Mouse (Mus musculus) erythroblast, embryonic 14.5 days (primary cell): ENCODE results near the gene Gtsf1. TPM values are rescaled to one million over a fixed set of nuclear protein-coding genes. Genes with fewer than 3 reads are reported as not detected.

ENCODE experiments used
- H3K27me3 ChIP-seq: 2 replicates; pipeline ENCODE4 v1.6.1; 2012; ENCODE audit warnings: inconsistent platforms; ENCODE audit not compliant: control insufficient read depth
- H3K36me3 ChIP-seq: 2 replicates; pipeline ENCODE4 v1.6.1; 2012; ENCODE audit warnings: mild to moderate bottlenecking, inconsistent platforms; ENCODE audit not compliant: control insufficient read depth
- H3K4me1 ChIP-seq: 2 replicates; pipeline ENCODE4 v1.6.1; 2012; ENCODE audit warnings: inconsistent platforms; ENCODE audit not compliant: control insufficient read depth
- H3K4me3 ChIP-seq: replicated peaks from 2 replicates; pipeline ENCODE3; 2012; ENCODE audit warnings: moderate library complexity, mild to moderate bottlenecking, inconsistent platforms
- H3K9me3 ChIP-seq: 2 replicates; pipeline ENCODE4 v1.6.1; 2012; ENCODE audit warnings: low read length, inconsistent platforms, mixed read lengths; ENCODE audit not compliant: control insufficient read depth
- GATA1 ChIP-seq: IDR thresholded peaks from 2 replicates; pipeline ENCODE4 v1.6.1; 2012; ENCODE audit warnings: low read length, inconsistent platforms, mixed read lengths
- TAL1 ChIP-seq: IDR thresholded peaks from 3 replicates; pipeline ENCODE4 v1.6.1; 2012; ENCODE audit warnings: low read length, inconsistent platforms, mixed read lengths
- polyA plus RNA-seq: library from polyadenylated mRNA; stranded (reverse); fragments of >175 nt; gene quantifications from 2 replicates; pipeline ENCODE4 v1.2.3, GENCODE M21; 2012

Gtsf1 gene
- not detected in 2 replicates for polyA plus RNA-seq

DNA sequence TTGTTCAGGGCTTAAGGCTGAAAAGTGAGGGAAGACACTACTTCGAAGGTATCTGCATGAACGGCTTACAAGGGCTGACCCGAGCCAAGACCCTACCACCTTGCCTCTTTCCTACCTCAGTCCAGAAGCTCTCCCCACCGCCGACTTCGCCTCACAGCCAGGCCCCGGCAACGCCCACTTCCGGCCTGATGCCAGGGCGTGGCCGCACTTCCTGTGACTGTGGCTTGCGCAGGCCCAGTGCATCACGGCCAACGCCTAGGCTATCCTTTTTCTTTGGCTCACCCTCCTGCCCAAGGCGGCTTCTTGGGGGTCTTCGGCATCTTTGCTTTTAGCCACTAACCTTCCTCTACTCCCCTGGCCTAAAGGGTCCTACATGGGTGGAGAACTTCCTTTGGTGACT, at the start of gene Gtsf1:
Gene Gtsf1 (minus strand): TSS at position 230 of the 400 bp plus-strand sequence.
- Histone ChIP-seq H3K27me3 (no peaks in the 10 kb centered on the region), H3K4me3 (no peak within 1 kb of the TSS), H3K9me3 (peaks cover 2% of the 10 kb centered on the region; the same call in 1 of the 2 replicates), H3K36me3 (no peaks in the 10 kb centered on the region), H3K4me1 (peaks cover 2% of the 10 kb centered on the region; the same call in 1 of the 2 replicates)
- TF ChIP-seq TAL1 (no peak), GATA1 (no peak)

DNA sequence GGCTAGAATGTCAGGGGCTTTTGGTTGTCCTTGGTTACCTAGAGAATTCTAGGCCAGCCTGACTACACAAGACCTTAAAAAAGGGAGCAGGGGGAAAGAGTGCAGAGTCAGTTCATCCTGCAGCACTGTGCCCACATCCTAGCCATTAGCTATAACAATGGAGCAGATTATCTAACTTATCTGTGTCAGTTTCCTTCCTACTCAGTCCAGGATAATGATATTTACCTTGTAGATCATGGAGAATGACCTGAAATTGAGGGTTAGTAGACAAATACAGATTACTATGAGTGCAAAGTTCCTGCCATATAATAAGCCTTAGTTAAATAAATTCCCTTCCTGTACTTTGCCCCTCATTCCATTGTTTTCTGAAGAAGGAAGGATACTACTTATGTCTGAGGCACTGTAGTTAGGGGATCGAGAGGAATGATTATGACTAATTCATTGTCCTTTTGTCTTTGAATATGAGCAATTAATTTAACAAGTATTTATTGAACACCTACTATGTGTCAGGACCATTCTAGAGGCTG, 48.9 kb upstream of the Gtsf1 start:
- H3K9me3 ChIP-seq = no peaks in the 10 kb centered on the region
- TF ChIP-seq GATA1 (no peak), TAL1 (no peak)
- H3K27me3 ChIP-seq = no peaks in the 10 kb centered on the region
- H3K4me1 ChIP-seq = no peaks in the 10 kb centered on the region
- no peaks in the 10 kb centered on the region for H3K36me3 ChIP-seq
- no peak overlapping the region for H3K4me3 ChIP-seq

DNA sequence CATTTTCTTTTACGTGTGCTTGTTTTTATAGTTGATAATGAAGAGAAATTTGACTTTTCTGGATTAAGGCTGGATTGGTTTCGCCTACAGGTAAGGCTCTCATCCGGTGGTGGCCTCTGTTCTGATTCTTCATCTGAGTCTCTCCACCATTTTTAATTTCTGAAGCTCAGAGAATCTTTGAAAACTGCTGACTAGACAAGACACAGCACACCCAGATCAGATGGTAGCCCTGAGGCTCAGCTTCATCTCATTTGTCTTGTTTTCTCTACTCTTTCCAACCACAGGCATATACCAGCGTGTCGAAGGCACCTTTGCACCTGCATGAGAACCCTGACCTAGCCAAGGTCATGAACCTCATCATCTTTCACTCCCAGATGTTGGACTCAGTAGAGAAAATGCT, 43.5 kb upstream of the Gtsf1 start:
- no peaks in the 10 kb centered on the region for H3K36me3 ChIP-seq

DNA sequence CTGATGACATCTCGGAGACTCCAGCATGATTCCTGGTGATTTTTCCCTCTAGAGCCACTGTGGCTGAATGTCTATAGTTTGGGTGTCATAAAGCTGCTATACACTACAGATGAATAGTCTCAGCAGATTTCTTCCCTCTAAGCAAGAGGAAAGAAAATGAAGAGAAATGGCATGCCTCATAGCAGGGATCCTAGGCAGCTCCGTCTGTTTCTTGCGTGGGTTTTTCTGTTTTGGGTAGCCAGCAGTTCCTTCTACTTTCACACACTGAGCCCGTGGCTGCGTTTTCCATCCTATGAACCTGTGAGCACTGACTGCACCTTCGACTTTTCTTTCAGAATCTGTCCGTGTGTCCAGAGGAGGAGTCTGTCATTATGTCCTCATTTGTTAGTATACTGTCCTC, 42.9 kb upstream of the Gtsf1 start:
- TF ChIP-seq TAL1 (no peak), GATA1 (no peak)
- no peaks in the 10 kb centered on the region for H3K9me3 ChIP-seq
- H3K4me3 ChIP-seq = no peak overlapping the region
- no peaks in the 10 kb centered on the region for H3K36me3 ChIP-seq
- H3K27me3 ChIP-seq = no peaks in the 10 kb centered on the region
- no peaks in the 10 kb centered on the region for H3K4me1 ChIP-seq

More for the DNA sequence above, 43.5 kb upstream of the Gtsf1 start:
- Histone ChIP-seq H3K4me3 (no peak overlapping the region), H3K27me3 (no peaks in the 10 kb centered on the region), H3K4me1 (no peaks in the 10 kb centered on the region), H3K9me3 (no peaks in the 10 kb centered on the region)
- TF ChIP-seq TAL1 = no peak
- TF ChIP-seq GATA1 = no peak

DNA sequence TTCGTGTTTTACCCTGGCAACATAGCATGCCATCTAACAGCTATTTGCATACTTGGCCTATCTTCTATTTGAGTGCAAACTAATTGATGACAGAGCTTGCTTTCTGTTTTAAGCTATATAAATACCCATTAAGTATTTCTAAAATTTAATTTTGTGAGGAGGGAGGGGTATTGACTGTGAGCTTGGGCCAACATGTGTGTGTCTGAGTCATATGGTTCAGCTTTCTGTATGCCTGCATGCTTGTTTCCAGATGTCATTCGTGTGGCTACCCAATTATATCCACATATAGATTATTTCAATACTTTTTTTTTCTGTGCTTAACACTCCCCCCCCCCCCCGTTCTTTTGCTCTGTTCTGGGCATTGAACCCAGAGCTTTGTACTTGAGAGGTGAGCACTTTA, 42.0 kb upstream of the Gtsf1 start:
- Histone ChIP-seq H3K9me3 (no peaks in the 10 kb centered on the region), H3K36me3 (no peaks in the 10 kb centered on the region), H3K27me3 (no peaks in the 10 kb centered on the region), H3K4me3 (no peak overlapping the region), H3K4me1 (no peaks in the 10 kb centered on the region)
- TF ChIP-seq TAL1 (no peak), GATA1 (no peak)

DNA sequence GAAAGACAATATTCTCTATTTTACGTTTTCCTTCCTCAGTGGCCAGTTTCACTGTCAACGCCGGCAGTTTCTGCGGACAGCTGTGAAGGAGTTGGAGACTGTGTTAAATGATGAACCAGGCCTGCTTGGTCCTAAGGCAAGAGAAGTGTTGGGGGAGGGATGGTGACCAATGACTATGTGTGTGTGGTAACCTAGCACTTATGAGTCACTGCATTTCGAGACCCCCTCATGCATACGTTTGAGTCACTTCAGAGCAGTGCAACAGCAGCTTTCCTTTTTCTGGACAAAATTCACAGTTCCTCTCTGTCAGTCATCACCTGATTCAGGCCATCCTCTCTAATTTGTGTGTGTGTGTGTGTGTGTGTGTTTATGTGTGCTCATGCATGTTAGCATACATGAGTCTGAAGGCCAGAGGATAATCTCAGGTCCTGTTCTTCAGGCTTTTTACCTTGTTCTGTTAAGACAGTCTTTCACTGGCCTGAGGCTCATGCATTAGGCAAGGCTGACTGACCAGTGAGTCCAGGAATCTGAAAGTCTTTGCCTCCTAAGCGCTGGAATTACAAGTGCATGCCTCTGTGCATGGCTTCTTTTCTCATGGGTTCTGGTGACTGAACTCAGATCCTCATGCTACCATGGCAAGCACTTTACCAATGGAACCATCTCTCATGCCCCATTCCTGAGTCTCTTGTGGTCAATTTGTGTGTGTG, 41.4 kb upstream of the Gtsf1 start:
- no peaks in the 10 kb centered on the region for H3K27me3 ChIP-seq

DNA sequence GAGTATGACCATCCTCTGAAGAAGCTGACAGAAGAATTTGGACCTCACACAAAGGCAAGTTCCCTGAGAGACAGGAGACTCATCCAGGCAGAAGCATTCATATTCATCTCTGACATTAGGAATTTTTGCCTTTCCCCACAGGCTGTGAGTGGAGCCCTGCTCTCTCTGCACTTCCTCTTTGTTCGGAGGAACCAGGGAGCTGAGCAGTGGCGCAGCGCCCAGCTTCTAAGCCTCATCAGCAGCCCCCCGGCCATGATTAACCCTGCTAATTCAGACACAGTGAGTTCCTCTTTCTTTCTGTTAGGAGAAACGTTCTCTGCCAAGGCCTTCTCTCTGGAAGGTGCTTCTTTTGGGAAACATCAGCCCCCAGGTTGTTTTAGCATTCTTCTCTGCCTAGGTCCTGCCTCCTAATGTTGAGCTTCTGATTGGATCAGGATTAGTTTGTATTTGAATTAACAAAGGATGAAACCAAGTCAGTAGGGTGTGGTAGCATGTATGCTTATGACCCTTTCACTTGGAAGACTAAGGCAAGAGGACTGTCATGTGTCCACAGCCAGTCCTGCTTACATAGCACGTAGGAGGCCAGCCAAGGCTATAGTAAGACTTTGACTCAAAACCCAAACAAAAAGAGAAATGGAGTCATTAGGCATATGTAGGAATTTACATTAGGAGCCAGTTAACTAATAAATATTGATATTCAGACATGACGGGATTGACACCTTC, 32.4 kb upstream of the Gtsf1 start:
- TF ChIP-seq TAL1 (no peak), GATA1 (no peak)
- H3K27me3 ChIP-seq = no peaks in the 10 kb centered on the region
- no peak overlapping the region for H3K4me3 ChIP-seq
- no peaks in the 10 kb centered on the region for H3K36me3 ChIP-seq
- H3K9me3 ChIP-seq = no peaks in the 10 kb centered on the region
- H3K4me1 ChIP-seq = no peaks in the 10 kb centered on the region

More for the DNA sequence above, 41.4 kb upstream of the Gtsf1 start:
- TF ChIP-seq TAL1 (no peak), GATA1 (no peak)
- Histone ChIP-seq H3K9me3 (no peaks in the 10 kb centered on the region), H3K4me1 (no peaks in the 10 kb centered on the region), H3K4me3 (no peak overlapping the region), H3K36me3 (no peaks in the 10 kb centered on the region)

DNA sequence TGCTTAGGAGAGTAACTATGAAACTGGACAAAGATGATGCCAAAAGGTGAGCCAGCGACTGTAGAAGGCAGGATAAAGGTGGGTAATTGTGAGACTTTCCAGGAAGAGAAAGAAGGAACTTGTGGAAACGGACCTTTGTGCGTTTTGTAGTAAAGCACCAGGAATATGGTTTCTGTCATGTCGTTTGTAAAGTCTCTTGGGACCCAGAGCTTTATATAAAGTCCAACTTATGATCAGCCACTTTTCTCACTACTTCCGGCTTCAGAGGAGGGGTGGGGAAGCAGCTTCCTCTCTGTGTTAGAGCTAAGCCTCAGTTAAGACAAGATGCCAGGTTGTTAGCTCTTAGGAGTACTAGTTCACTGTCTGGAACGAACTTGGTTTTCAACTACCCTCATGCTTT, 24.2 kb upstream of the Gtsf1 start:
- Histone ChIP-seq H3K27me3 (no peaks in the 10 kb centered on the region), H3K36me3 (no peaks in the 10 kb centered on the region), H3K4me3 (no peak overlapping the region), H3K9me3 (no peaks in the 10 kb centered on the region), H3K4me1 (no peaks in the 10 kb centered on the region; the same call in 1 of the 2 replicates)
- no peak for TF ChIP-seq GATA1
- TF ChIP-seq TAL1 = no peak

DNA sequence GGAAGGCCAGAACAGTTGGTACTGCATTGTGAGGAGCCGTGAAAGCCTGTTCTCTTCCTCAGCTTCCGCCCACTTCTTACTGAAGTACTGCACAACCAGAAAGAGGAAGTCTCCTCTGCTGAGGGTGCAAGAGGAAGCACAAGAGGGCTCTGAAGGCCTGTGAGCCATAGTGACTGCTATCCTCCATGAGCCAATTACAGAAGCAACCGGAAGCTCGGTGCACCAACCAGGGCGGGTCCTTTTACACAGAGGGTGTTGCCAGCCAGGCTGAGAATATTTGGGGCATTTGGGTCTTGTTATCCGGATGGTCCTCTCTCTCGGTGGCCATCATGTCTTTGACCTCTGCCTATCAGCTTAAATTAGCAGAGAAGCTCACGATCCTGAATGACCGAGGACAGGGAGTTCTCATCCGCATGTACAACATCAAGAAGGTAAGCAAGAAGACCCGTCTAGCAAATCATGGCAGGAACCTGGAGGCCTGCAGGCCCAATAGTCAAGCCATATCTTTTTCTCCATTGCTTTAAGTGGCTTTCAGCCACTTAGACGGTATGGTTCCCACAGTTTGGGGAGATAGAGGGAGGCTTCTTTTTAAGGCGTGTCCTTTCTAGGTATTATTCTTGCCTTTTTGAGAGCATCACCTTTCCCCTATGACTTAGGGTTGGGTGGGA, 23.4 kb upstream of the Gtsf1 start, which contains the start of gene Nckap1l:
Gene Nckap1l (plus strand): TSS at position 244 of the 668 bp plus-strand sequence.
- TF ChIP-seq TAL1 (no peak), GATA1 (no peak)
- Histone ChIP-seq H3K4me3 (no peak within 1 kb of the TSS), H3K9me3 (no peaks in the 10 kb centered on the region), H3K27me3 (no peaks in the 10 kb centered on the region), H3K4me1 (no peaks in the 10 kb centered on the region; the same call in 1 of the 2 replicates), H3K36me3 (no peaks in the 10 kb centered on the region)
